Mouse (Mus musculus) kidney, embryonic 16.5 days (tissue): Measurements from ENCODE around the gene Sh3pxd2b. TPM values are rescaled to one million over a fixed set of nuclear protein-coding genes. Genes with fewer than 3 reads are reported as not detected.

Source experiments
- ATAC-seq: fragments of 200-750 bp; cut with Nextera tagmentation; 2 replicates; pipeline ENCODE4 v1.8.0; 2017; ENCODE audit warnings: moderate TSS enrichment; ENCODE audit not compliant: low FRiP score, low TSS enrichment
- H3K27ac ChIP-seq: fragments of 300-500 bp; sonication (generic); 2 replicates; pipeline ENCODE4 v1.5.1; 2014; ENCODE audit warnings: low read length
- H3K27me3 ChIP-seq: fragments of 300-500 bp; sonication (generic); 2 replicates; pipeline ENCODE4 v1.6.1; 2014; ENCODE audit warnings: low read length, control low read depth, mixed read lengths; ENCODE audit not compliant: insufficient read depth
- H3K36me3 ChIP-seq: fragments of 300-500 bp; sonication (generic); 2 replicates; pipeline ENCODE4 v1.6.1; 2014; ENCODE audit warnings: low read length, control low read depth, mixed read lengths; ENCODE audit not compliant: insufficient read depth
- H3K4me1 ChIP-seq: fragments of 300-500 bp; sonication (generic); 2 replicates; pipeline ENCODE4 v1.6.1; 2014; ENCODE audit warnings: low read length, control low read depth, mixed read lengths; ENCODE audit not compliant: insufficient read depth
- H3K4me2 ChIP-seq: fragments of 300-500 bp; sonication (generic); replicated peaks from 2 replicates; pipeline ENCODE4 v1.6.1; 2014; ENCODE audit warnings: low read depth, low read length
- H3K4me3 ChIP-seq: fragments of 300-500 bp; sonication (generic); 2 replicates; pipeline ENCODE4 v1.5.1; 2014; ENCODE audit warnings: mild to moderate bottlenecking, low read length
- H3K9ac ChIP-seq: fragments of 300-500 bp; sonication (generic); replicated peaks from 2 replicates; pipeline ENCODE4 v1.6.1; 2014; ENCODE audit warnings: low read length
- H3K9me3 ChIP-seq: fragments of 300-500 bp; sonication (generic); 2 replicates; pipeline ENCODE4 v1.6.1; 2016; ENCODE audit warnings: low read length, control low read depth
- WGBS: fragments of 180-500 bp; shearing (Covaris S2); extraction: QIAGEN DNeasy Blood & Tissue Kit; methylation state at CpG from one replicate; pipeline ENCODE4 v1.1.7; 2014; 5-methylcytosine and 5-hydroxymethylcytosine counted together
- polyA plus RNA-seq: library from polyadenylated mRNA; unstranded; fragments of >200 nt; fragmentation: Nextera tagmentation; extraction: Ambion mirVana; gene quantifications from 2 replicates; pipeline ENCODE4 v1.2.1, GENCODE M21; 2015

The Sh3pxd2b gene
- polyA plus RNA-seq, 1 experiment from 2014 or later: 17.7 TPM

- Histone ChIP-seq H3K27ac (no peak overlapping the region), H3K4me3 (no peak overlapping the region), H3K4me1 (peaks cover 25% of the 10 kb centered on the region), H3K36me3 (peaks cover 7% of the 10 kb centered on the region), H3K9ac (no peak overlapping the region), H3K27me3 (no peaks in the 10 kb centered on the region), H3K9me3 (no peaks in the 10 kb centered on the region), H3K4me2 (no peak overlapping the region)
- 79% methylated on average over 2 of the region's 2 CpGs for WGBS
- ATAC-seq: no peak
Measured at GRCm38 (mm10) chr11:32367056-32367455, 19.4 kb downstream of the Sh3pxd2b start.

DNA sequence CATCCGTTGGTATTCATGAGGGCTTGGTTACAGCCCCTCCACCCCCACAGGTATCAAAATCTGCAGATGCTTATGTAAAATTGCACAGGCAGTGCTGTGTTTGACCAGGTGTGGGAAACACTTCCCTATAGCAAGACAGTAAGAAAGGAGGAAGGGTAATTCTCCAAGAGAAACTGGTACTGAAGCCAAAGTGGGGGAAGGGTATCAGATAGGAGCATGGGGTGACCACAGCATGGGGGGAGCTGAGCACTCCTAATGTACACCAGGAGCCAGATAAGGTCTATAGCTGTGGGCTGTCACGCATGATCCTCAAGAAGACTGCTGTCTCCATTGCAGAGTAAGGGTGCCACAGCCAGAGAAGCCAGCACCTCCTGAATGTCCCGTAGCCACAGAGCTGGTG, 21.4 kb downstream of the Sh3pxd2b start:
- no peak overlapping the region for H3K9ac ChIP-seq
- H3K4me3 ChIP-seq: no peak overlapping the region
- H3K9me3 ChIP-seq: no peaks in the 10 kb centered on the region
- no peak overlapping the region for H3K27ac ChIP-seq
- H3K4me1 ChIP-seq: peaks cover 11% of the 10 kb centered on the region
- ATAC-seq: no peak
- peaks cover 12% of the 10 kb centered on the region for H3K36me3 ChIP-seq
- H3K4me2 ChIP-seq: no peak overlapping the region
- H3K27me3 ChIP-seq: no peaks in the 10 kb centered on the region
- 91% methylated on average over 3 of the region's 3 CpGs for WGBS

DNA sequence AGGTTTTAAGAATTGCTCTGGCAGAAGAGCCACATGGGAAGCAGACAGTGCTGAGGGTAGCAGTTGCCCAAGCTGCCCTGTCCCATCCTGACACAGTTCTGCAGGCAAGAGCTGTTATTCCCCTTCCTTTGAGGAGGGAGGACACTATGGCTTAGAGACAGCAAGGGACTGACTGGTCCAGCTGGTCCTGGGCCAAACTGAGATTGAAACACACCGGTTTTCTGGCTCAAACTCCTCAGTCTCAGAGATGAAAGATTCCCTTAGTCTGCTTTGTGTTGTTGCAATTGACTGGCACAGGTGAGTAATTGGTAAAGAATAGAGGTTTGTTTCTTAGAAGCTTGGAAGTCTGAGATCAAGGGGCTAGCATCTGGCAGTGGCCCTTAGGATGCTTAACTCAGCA, 23.3 kb downstream of the Sh3pxd2b start:
- H3K4me1 ChIP-seq: no peaks in the 10 kb centered on the region
- 77% methylated on average over 1 of the region's 1 CpGs for WGBS
- ATAC-seq: no peak

GRCm38 (mm10) chr11:32373266-32374026, 25.8 kb downstream of the Sh3pxd2b start:
- Histone ChIP-seq H3K4me3 (no peak overlapping the region), H3K4me2 (no peak overlapping the region), H3K9me3 (no peaks in the 10 kb centered on the region), H3K36me3 (peaks cover 30% of the 10 kb centered on the region), H3K9ac (no peak overlapping the region), H3K27ac (no peak overlapping the region), H3K27me3 (no peaks in the 10 kb centered on the region), H3K4me1 (no peaks in the 10 kb centered on the region)
- 80% methylated on average over 13 of the region's 13 CpGs for WGBS
- ATAC-seq: no peak

More for the DNA sequence above, 23.3 kb downstream of the Sh3pxd2b start:
- H3K4me3 ChIP-seq: no peak overlapping the region
- no peak overlapping the region for H3K9ac ChIP-seq
- H3K27me3 ChIP-seq: no peaks in the 10 kb centered on the region
- H3K9me3 ChIP-seq: no peaks in the 10 kb centered on the region
- H3K4me2 ChIP-seq: no peak overlapping the region
- no peak overlapping the region for H3K27ac ChIP-seq
- H3K36me3 ChIP-seq: peaks cover 13% of the 10 kb centered on the region

GRCm38 (mm10) chr11:32374027-32374589, 26.5 kb downstream of the Sh3pxd2b start:
- 74% methylated on average over 9 of the region's 9 CpGs for WGBS

DNA sequence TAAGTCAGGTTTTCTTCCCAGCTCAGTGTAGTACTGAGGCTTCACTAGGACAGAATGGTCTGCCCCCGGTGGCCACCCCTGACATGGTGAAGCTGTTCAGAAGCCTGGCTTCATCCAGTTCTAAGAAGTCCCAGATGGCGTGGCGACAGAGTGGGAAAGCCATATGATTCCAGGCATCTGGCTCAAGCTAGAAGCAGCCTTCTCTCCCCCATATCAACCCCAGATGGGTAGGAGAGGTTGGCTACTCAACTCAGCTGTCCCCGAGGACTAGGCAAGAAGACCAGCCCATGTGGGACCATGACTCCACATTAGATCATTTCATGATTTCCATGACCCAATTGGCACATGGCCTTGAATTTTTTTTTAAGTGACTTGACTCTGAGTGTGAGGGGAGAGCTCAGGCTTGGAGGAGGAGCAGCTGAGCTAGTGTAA, 27.5 kb downstream of the Sh3pxd2b start:
- H3K9me3 ChIP-seq: no peaks in the 10 kb centered on the region
- H3K4me2 ChIP-seq: no peak overlapping the region
- H3K9ac ChIP-seq: no peak overlapping the region
- 71% methylated on average over 4 of the region's 4 CpGs for WGBS
- no peaks in the 10 kb centered on the region for H3K27me3 ChIP-seq
- H3K4me1 ChIP-seq: no peaks in the 10 kb centered on the region
- no peak overlapping the region for H3K27ac ChIP-seq
- no peak overlapping the region for H3K4me3 ChIP-seq
- ATAC-seq: 0 out of 2 replicates have a peak, but pooled peaks have one; percentile 35
- H3K36me3 ChIP-seq: peaks cover 30% of the 10 kb centered on the region

More at GRCm38 (mm10) chr11:32374027-32374589, 26.5 kb downstream of the Sh3pxd2b start:
- peaks cover 30% of the 10 kb centered on the region for H3K36me3 ChIP-seq
- no peaks in the 10 kb centered on the region for H3K9me3 ChIP-seq
- H3K4me3 ChIP-seq: no peak overlapping the region
- H3K4me2 ChIP-seq: no peak overlapping the region
- ATAC-seq: no peak
- no peak overlapping the region for H3K27ac ChIP-seq
- no peaks in the 10 kb centered on the region for H3K4me1 ChIP-seq
- no peaks in the 10 kb centered on the region for H3K27me3 ChIP-seq
- H3K9ac ChIP-seq: no peak overlapping the region

DNA sequence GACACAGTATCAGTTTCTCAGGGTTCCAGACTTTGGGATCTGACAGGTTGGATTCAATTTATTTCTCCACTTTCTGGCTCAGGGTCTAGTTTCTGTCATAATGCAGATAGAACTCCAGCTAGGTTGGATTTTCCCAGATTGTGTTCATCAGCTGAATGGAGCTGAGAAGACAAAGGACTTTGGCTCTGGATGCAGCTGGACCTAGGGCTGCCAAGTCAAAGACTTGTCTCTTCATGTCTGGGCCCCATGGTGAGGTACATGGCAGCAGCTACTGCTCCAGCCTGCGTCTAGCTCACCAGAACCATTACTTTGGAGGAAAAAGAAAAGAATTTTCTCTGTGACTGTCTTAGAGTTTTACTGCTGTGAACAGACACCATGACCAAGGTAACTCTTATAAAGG, 28.5 kb downstream of the Sh3pxd2b start:
- H3K27me3 ChIP-seq: no peaks in the 10 kb centered on the region
- H3K27ac ChIP-seq: no peak overlapping the region
- no peak overlapping the region for H3K4me3 ChIP-seq
- no peak overlapping the region for H3K4me2 ChIP-seq
- WGBS: 92% methylated on average over 1 of the region's 1 CpGs
- peaks cover 35% of the 10 kb centered on the region for H3K36me3 ChIP-seq
- ATAC-seq: no peak
- H3K4me1 ChIP-seq: no peaks in the 10 kb centered on the region
- H3K9ac ChIP-seq: no peak overlapping the region
- H3K9me3 ChIP-seq: no peaks in the 10 kb centered on the region

- no peaks in the 10 kb centered on the region for H3K27me3 ChIP-seq
- peaks cover 36% of the 10 kb centered on the region for H3K36me3 ChIP-seq
- no peak overlapping the region for H3K4me3 ChIP-seq
- H3K9ac ChIP-seq: no peak overlapping the region
- peaks cover 20% of the 10 kb centered on the region for H3K4me1 ChIP-seq
- no peak for ATAC-seq
- no peaks in the 10 kb centered on the region for H3K9me3 ChIP-seq
- no peak overlapping the region for H3K4me2 ChIP-seq
- no peak overlapping the region for H3K27ac ChIP-seq
Measured at GRCm38 (mm10) chr11:32379910-32380309, 32.3 kb downstream of the Sh3pxd2b start.

GRCm38 (mm10) chr11:32383341-32384134, 35.9 kb downstream of the Sh3pxd2b start:
- H3K4me2 ChIP-seq: no peak overlapping the region
- no peaks in the 10 kb centered on the region for H3K27me3 ChIP-seq
- H3K9me3 ChIP-seq: no peaks in the 10 kb centered on the region
- 8% methylated on average over 9 of the region's 10 CpGs for WGBS
- H3K4me1 ChIP-seq: peaks cover 20% of the 10 kb centered on the region
- peak; percentile 89 for ATAC-seq
- H3K4me3 ChIP-seq: no peak overlapping the region
- H3K36me3 ChIP-seq: peaks cover 29% of the 10 kb centered on the region
- peak overlapping the region; percentile 85 for H3K27ac ChIP-seq
- peak overlapping the region; percentile 40; the same call in 1 of the 2 replicates for H3K9ac ChIP-seq
